ENCODE assay signal across 7 mouse cellular contexts in the genomic region with DNA sequence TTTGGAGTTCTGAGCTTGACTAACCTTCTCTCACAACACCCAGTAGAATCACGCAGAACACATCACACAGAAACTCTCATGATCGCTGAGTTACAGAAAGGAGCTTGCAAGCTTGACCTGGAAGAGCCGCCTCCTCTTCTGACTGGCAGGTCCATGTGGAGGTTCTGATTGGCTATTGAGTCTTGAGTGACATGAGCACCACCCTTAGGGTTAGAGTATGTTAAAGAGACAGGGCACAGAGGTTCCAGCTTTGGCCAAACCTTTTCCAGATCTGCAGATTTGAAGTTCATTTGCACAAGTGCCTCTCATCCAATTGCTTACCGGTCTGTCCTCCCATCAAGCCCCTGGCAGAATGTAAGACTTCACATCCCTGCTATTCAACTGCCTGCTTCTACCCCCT. TPM values are rescaled to one million over a fixed set of nuclear protein-coding genes. Genes with fewer than 3 reads are reported as not detected.
DNase-seq lines count a peak whose midpoint lies in the region; ATAC-seq lines count a peak whose summit lies in the region.
"Not testable (repeated sequence)": the region's sequence is repeated elsewhere in the genome, so short reads cannot be mapped to it uniquely, and the experiment has no call there.

A gene (minus strand): TSS at position 101 of the 400 bp plus-strand sequence.

- WGBS in embryonic facial prominence, embryonic 12.5 days = no CpG with 5 or more reads among the region's 4 CpGs
- no CpG with 5 or more reads among the region's 4 CpGs for WGBS in forebrain, embryonic 15.5 days
- WGBS in heart, embryonic 16.5 days = no CpG with 5 or more reads among the region's 4 CpGs
- WGBS in intestine, embryonic 14.5 days = no CpG with 5 or more reads among the region's 4 CpGs
- no CpG with 5 or more reads among the region's 4 CpGs for WGBS in limb, embryonic 11.5 days
- WGBS in neural tube, embryonic 12.5 days = no CpG with 5 or more reads among the region's 4 CpGs

- not testable (repeated sequence) for H3K27ac ChIP-seq in embryonic facial prominence, embryonic 12.5 days; forebrain, embryonic 15.5 days (replicated peaks); heart, embryonic 16.5 days (ENCODE audit: low read length); intestine, embryonic 14.5 days (ENCODE audit: low read depth); limb, embryonic 11.5 days (replicated peaks; ENCODE audit: low read depth, low read length); neural tube, embryonic 12.5 days

- not testable (repeated sequence) for H3K9me3 ChIP-seq in embryonic facial prominence, embryonic 12.5 days; forebrain, embryonic 15.5 days; heart, embryonic 16.5 days (replicated peaks; ENCODE audit: control insufficient read depth, low read length); intestine, embryonic 14.5 days (ENCODE audit: control insufficient read depth, low read length); limb, embryonic 11.5 days (ENCODE audit: control insufficient read depth, low read length); neural tube, embryonic 12.5 days

- not testable (repeated sequence) for DNase-seq in intestine, embryonic 14.5 days (ENCODE audit: low spot score); limb, embryonic 11.5 days (ENCODE audit: low spot score)

- H3K4me2 ChIP-seq in embryonic facial prominence, embryonic 12.5 days (replicated peaks); forebrain, embryonic 15.5 days (replicated peaks); heart, embryonic 16.5 days (ENCODE audit: low read depth, low read length); intestine, embryonic 14.5 days (ENCODE audit: low read length); limb, embryonic 11.5 days (ENCODE audit: low read depth, severe bottlenecking); neural tube, embryonic 12.5 days (replicated peaks): not testable (repeated sequence)

- H3K9ac ChIP-seq in embryonic facial prominence, embryonic 12.5 days; forebrain, embryonic 15.5 days (replicated peaks); heart, embryonic 16.5 days (ENCODE audit: low read length); intestine, embryonic 14.5 days (ENCODE audit: low read length); limb, embryonic 11.5 days (ENCODE audit: low read length); neural tube, embryonic 12.5 days: not testable (repeated sequence)

- H3K36me3 ChIP-seq in embryonic facial prominence, embryonic 12.5 days; forebrain, embryonic 15.5 days; heart, embryonic 16.5 days (ENCODE audit: control insufficient read depth, insufficient read depth); intestine, embryonic 14.5 days (ENCODE audit: control insufficient read depth, insufficient read depth, low read length); limb, embryonic 11.5 days (ENCODE audit: control insufficient read depth, insufficient read depth, low read length); neural tube, embryonic 12.5 days: not testable (repeated sequence)

- not testable (repeated sequence) for ATAC-seq in embryonic facial prominence, embryonic 12.5 days (ENCODE audit: insufficient number of reproducible peaks, insufficient read depth, low FRiP score, low TSS enrichment); forebrain, embryonic 15.5 days (replicated peaks); heart, embryonic 16.5 days (replicated peaks; ENCODE audit: extremely low read depth, insufficient read depth, low FRiP score); intestine, embryonic 14.5 days (replicated peaks; ENCODE audit: low FRiP score, low TSS enrichment, low read depth); limb, embryonic 11.5 days (ENCODE audit: insufficient number of reproducible peaks, low FRiP score, low TSS enrichment, low read depth); megakaryocyte progenitor cell, adult 5-6 weeks (replicated peaks; ENCODE audit: poor library complexity); neural tube, embryonic 12.5 days (ENCODE audit: low FRiP score, low read depth)

- H3K4me3 ChIP-seq in embryonic facial prominence, embryonic 12.5 days; forebrain, embryonic 15.5 days; heart, embryonic 16.5 days (ENCODE audit: low read length); intestine, embryonic 14.5 days (ENCODE audit: low read depth, low read length); limb, embryonic 11.5 days (ENCODE audit: low read depth, low read length); neural tube, embryonic 12.5 days: not testable (repeated sequence)

- H3K4me1 ChIP-seq in embryonic facial prominence, embryonic 12.5 days; forebrain, embryonic 15.5 days; heart, embryonic 16.5 days (ENCODE audit: control insufficient read depth, insufficient read depth, low read length); intestine, embryonic 14.5 days (replicated peaks; ENCODE audit: control insufficient read depth, insufficient read depth, low read length); limb, embryonic 11.5 days (ENCODE audit: control insufficient read depth, insufficient read depth, low read length); neural tube, embryonic 12.5 days: not testable (repeated sequence)

- H3K27me3 ChIP-seq in embryonic facial prominence, embryonic 12.5 days; forebrain, embryonic 15.5 days; heart, embryonic 16.5 days (ENCODE audit: control insufficient read depth, insufficient read depth, low read length); intestine, embryonic 14.5 days (replicated peaks; ENCODE audit: control insufficient read depth, insufficient read depth, low read length); limb, embryonic 11.5 days (ENCODE audit: control insufficient read depth, insufficient read depth, low read length); neural tube, embryonic 12.5 days (replicated peaks): not testable (repeated sequence)

RNA-seq across cellular contexts. Expression of the gene that starts here (rescaled TPM):
- polyA plus RNA-seq in embryonic facial prominence, embryonic 12.5 days (2016; fragmentation: Nextera tagmentation; extraction: Ambion mirVana) = 21.7 and 27.9 TPM in 2 replicates
- polyA plus RNA-seq in forebrain, embryonic 15.5 days (2015; fragmentation: Nextera tagmentation; extraction: Ambion mirVana) = 26.2 and 28.2 TPM in 2 replicates
- 8.2 and 10.5 TPM in 2 replicates for polyA plus RNA-seq in heart, embryonic 16.5 days (2015; fragmentation: Nextera tagmentation; extraction: Ambion mirVana)
- polyA plus RNA-seq in intestine, embryonic 14.5 days (2014; fragmentation: Nextera tagmentation; extraction: Ambion mirVana) = 15.0 and 23.8 TPM in 2 replicates
- polyA plus RNA-seq in limb, embryonic 11.5 days (2014; fragmentation: Nextera tagmentation; extraction: Ambion mirVana) = 17.5 and 21.0 TPM in 2 replicates
- total RNA-seq in megakaryocyte progenitor cell, adult 5-6 weeks (2015) = 16.7 and 21.6 TPM in 2 replicates
- 20.0 and 24.2 TPM in 2 replicates for total RNA-seq in megakaryocyte progenitor cell, adult 5-6 weeks (2017)
- 12.9 and 20.7 TPM in 2 replicates for polyA plus RNA-seq in neural tube, embryonic 12.5 days (2016; fragmentation: Nextera tagmentation; extraction: Ambion mirVana)
